Mouse (Mus musculus) hindbrain, embryonic 13.5 days (tissue): ENCODE measurements around the gene Gbp9. TPM values are rescaled to one million over a fixed set of nuclear protein-coding genes. Genes with fewer than 3 reads are reported as not detected.
"Not testable (repeated sequence)": the region's sequence is repeated elsewhere in the genome, so short reads cannot be mapped to it uniquely, and the experiment has no call there.

ENCODE experiments used
- ATAC-seq: fragments of 200-750 bp; cut with Nextera tagmentation; 2 replicates; pipeline ENCODE4 v1.8.0; 2017; ENCODE audit warnings: moderate TSS enrichment; ENCODE audit not compliant: low FRiP score
- H3K27ac ChIP-seq: fragments of 300-500 bp; sonication (generic); 2 replicates; pipeline ENCODE4 v1.5.1; 2015; ENCODE audit warnings: inconsistent platforms, mild to moderate bottlenecking, moderate library complexity
- H3K27me3 ChIP-seq: fragments of 300-500 bp; sonication (generic); 2 replicates; pipeline ENCODE4 v1.6.1; 2015; ENCODE audit warnings: mild to moderate bottlenecking, inconsistent platforms
- H3K36me3 ChIP-seq: fragments of 300-500 bp; sonication (generic); 2 replicates; pipeline ENCODE4 v1.6.1; 2015; ENCODE audit warnings: mild to moderate bottlenecking, inconsistent platforms
- H3K4me1 ChIP-seq: fragments of 300-500 bp; sonication (generic); replicated peaks from 2 replicates; pipeline ENCODE4 v1.6.1; 2015; ENCODE audit warnings: inconsistent platforms
- H3K4me2 ChIP-seq: fragments of 300-500 bp; sonication (generic); 2 replicates; pipeline ENCODE4 v1.6.1; 2015; ENCODE audit warnings: inconsistent platforms, mild to moderate bottlenecking, moderate library complexity
- H3K4me3 ChIP-seq: fragments of 300-500 bp; sonication (generic); 2 replicates; pipeline ENCODE4 v1.5.1; 2015; ENCODE audit warnings: mild to moderate bottlenecking, inconsistent platforms
- H3K9ac ChIP-seq: fragments of 300-500 bp; sonication (generic); 2 replicates; pipeline ENCODE4 v1.6.1; 2015; ENCODE audit warnings: mild to moderate bottlenecking, inconsistent platforms
- H3K9me3 ChIP-seq: fragments of 300-500 bp; sonication (generic); 2 replicates; pipeline ENCODE4 v1.6.1; 2016; ENCODE audit warnings: inconsistent platforms
- WGBS: fragments of 180-500 bp; shearing (Covaris S2); methylation state at CpG from one replicate; pipeline ENCODE4 v1.1.7; 2015; 5-methylcytosine and 5-hydroxymethylcytosine counted together
- polyA plus RNA-seq: library from polyadenylated mRNA; unstranded; fragments of >200 nt; fragmentation: Nextera tagmentation; extraction: Ambion mirVana; gene quantifications from 2 replicates; pipeline ENCODE4 v1.2.1, GENCODE M21; 2015

The Gbp9 gene
- polyA plus RNA-seq, 1 experiment from 2014 or later = 1.3 TPM

DNA sequence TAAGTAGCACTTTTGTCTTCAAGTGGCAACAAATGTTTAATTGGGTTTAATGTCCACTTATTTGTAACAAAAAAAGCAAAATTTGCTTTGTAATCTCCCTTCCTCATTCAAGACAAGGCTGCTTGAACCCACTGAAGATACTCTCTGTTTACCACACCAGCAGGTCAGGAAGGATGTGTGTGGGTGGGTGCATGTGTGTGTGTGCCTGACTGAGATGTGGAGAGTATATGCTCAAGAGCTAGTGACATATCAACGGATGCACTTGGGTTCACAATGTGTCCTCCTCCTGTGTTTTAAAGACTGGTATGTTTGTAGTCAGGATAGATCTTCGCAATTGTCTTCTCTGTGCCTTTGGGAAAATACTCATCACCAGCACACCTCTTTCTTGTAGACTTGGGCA is 24.6 kb downstream of the Gbp9 start:
- Histone ChIP-seq H3K9ac (no peak overlapping the region), H3K27ac (no peak overlapping the region), H3K4me3 (no peak overlapping the region), H3K4me2 (no peak overlapping the region), H3K4me1 (no peaks in the 10 kb centered on the region), H3K27me3 (no peaks in the 10 kb centered on the region), H3K9me3 (no peaks in the 10 kb centered on the region), H3K36me3 (no peaks in the 10 kb centered on the region)
- 89% methylated on average over 2 of the region's 2 CpGs for WGBS
- ATAC-seq = no peak

DNA sequence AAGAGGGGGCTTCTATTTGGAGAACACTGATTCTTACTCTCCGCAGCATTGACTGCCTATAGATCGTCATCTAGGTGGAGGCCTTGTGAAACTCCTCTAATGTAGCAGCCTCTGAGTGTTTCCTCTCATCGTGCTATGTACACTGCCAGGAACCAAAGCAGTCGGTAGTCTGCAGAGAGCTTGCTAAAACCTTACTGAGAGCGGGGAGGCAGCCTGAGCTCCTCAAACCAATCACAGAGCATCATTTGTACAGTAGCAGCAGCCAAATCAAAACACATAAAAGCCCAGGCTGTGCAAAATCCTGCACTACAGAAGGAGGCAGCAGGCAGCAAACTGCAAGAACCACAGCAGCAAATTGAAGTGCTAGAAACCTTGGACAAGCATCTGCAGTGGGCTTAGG is 25.7 kb downstream of the Gbp9 start:
- WGBS = 97% methylated on average over 5 of the region's 5 CpGs
- H3K27ac ChIP-seq = no peak overlapping the region
- H3K27me3 ChIP-seq = no peaks in the 10 kb centered on the region
- no peaks in the 10 kb centered on the region for H3K36me3 ChIP-seq
- H3K4me1 ChIP-seq = no peaks in the 10 kb centered on the region
- H3K4me2 ChIP-seq = no peak overlapping the region
- ATAC-seq = no peak
- no peak overlapping the region for H3K4me3 ChIP-seq
- H3K9ac ChIP-seq = no peak overlapping the region
- H3K9me3 ChIP-seq = no peaks in the 10 kb centered on the region

DNA sequence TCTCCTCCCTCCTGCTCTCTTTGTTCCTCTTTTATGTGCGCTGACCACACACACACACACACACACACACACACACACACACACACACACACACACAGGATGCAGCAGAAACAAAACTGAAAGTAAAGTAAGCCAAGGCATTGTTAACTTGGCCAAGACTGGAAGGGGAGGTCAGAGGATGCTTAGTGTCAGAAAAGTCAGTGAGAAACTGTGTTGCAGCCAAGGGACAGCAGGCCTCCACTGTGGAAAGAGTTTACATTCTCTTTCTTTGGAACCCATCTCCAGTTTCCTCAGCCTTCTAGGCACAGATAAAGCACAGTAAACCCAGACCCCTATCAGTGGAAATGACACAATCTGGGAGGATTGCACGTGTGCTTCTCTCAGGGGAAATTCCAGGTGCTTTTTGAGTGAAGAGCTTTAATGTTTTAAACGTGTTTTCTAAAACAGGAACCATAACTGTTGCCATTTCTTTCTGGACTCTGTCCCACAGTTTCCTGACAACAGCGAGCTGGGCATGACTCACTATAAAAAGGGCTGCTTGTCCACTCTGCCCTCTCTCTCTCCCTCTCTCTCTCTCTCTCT is 29.0 kb downstream of the Gbp9 start:
- H3K9ac ChIP-seq, H3K4me1 ChIP-seq, ATAC-seq, H3K4me2 ChIP-seq, H3K27me3 ChIP-seq, H3K27ac ChIP-seq, H3K9me3 ChIP-seq, H3K36me3 ChIP-seq, H3K4me3 ChIP-seq: not testable (repeated sequence)
- 30% methylated on average over 3 of the region's 4 CpGs for WGBS

DNA sequence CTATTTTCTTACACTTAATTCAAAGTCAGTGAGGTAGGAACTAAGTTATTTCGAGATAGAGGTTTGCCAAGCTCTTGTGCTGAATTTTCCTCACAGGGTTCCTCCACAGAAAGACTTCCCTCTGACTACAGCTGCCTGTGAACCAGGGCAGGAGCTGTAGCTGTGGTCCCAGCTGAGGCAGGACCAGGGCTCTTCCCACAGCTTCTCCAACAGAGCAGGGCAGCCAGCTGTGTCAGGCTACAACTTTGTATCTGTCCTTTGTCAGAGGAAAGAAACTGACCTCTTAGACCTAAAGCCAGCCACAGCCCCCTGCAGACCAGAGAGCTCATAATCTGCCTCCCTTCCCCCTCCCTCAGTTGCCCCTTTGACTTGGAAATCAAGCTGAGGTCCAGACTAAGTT is 29.6 kb downstream of the Gbp9 start:
- H3K9ac ChIP-seq, ATAC-seq, H3K4me3 ChIP-seq, H3K4me2 ChIP-seq, H3K9me3 ChIP-seq, H3K27me3 ChIP-seq, H3K4me1 ChIP-seq, H3K36me3 ChIP-seq, H3K27ac ChIP-seq: not testable (repeated sequence)
- 32% methylated on average over 1 of the region's 1 CpGs for WGBS

DNA sequence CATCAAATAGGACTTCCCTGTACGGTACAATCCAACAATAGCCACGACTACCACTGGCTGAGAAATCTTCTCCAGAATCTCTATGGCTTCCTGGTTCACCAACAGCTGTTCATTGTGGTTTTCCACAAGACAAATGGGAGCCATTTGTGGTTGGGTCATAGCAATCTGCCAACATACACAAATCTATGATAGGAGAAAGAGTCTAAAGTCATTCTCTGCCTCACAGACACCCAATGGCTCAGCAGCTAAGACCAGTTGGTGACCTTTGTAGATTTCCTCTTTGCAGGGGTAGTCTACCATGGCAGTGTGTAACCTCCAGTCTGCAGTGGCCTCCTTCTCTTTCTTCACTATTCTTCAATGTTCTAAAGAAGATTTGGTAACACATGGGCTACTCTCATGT is 33.6 kb downstream of the Gbp9 start:
- not testable (repeated sequence) for H3K36me3 ChIP-seq, H3K27me3 ChIP-seq, H3K27ac ChIP-seq, H3K9ac ChIP-seq, ATAC-seq, H3K4me2 ChIP-seq, H3K9me3 ChIP-seq, H3K4me3 ChIP-seq, H3K4me1 ChIP-seq
- WGBS = 85% methylated on average over 2 of the region's 2 CpGs

DNA sequence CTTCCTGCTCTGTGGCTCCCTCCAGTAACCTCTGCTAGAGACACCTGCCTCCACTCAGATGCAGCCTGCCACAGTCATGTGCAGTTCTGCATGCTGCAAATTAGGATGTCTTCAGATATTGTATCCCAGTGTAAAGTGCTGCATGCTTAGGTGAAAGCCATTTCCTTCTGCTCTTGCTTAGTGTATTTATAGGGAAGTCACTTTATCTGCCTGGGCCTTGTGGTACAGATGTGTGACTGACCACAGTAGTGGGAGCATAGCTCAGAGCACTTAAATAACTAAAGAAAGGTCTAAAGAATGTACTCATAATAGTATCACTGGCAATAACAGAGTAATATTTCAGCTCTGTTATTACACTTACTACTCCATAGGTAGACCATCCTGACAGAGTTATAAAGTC is 57.4 kb downstream of the Gbp9 start:
- Histone ChIP-seq H3K27me3 (no peaks in the 10 kb centered on the region), H3K9me3 (peaks cover 5% of the 10 kb centered on the region; the same call in 1 of the 2 replicates), H3K9ac (no peak overlapping the region), H3K4me2 (no peak overlapping the region), H3K4me1 (no peaks in the 10 kb centered on the region), H3K27ac (no peak overlapping the region), H3K4me3 (no peak overlapping the region), H3K36me3 (no peaks in the 10 kb centered on the region)
- no peak for ATAC-seq

DNA sequence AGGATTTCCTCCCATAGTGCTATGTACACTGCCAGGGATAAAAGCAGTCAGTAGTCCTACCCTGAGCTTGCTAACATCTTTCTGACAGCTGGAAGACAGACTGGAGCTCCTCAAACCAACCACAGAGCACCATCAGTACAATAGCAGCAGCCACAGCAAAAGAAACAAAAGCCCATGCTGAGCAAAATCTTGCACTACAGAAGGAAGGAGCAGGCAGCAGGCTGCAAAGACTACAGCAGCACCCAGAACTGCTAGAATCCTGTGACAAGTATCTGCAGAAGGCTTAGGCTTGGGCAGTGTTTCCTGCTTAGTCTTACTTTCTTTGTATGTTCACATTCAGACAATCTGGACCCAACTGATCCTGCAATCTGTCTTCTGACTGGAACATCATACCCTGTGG is 71.0 kb downstream of the Gbp9 start:
- H3K9ac ChIP-seq, H3K4me2 ChIP-seq, ATAC-seq, H3K9me3 ChIP-seq, H3K27me3 ChIP-seq, H3K36me3 ChIP-seq, H3K4me1 ChIP-seq, H3K4me3 ChIP-seq, H3K27ac ChIP-seq: not testable (repeated sequence)

DNA sequence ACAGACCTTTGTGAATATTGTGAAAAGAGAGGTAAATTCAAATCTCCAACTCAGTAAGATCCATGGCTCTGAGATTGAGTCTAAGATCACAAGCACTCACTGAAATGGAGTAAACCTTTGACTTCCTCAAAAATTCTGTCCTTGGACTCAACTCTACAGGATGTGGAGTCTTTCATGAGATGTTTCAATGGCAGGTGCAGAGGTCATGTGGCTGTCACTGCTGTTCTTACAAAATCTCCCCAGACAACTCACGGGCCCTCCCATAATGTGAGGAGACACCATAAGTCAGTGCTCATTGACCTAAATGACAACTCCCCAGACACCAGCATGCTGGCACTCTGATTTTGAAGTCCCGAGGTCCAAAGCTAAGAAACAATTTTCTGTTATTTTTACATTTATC is 74.9 kb downstream of the Gbp9 start:
- not testable (repeated sequence) for H3K36me3 ChIP-seq, H3K9ac ChIP-seq, H3K4me1 ChIP-seq, H3K27ac ChIP-seq, ATAC-seq, H3K9me3 ChIP-seq, H3K4me2 ChIP-seq, H3K27me3 ChIP-seq, H3K4me3 ChIP-seq
- 72% methylated on average over 2 of the region's 2 CpGs for WGBS

DNA sequence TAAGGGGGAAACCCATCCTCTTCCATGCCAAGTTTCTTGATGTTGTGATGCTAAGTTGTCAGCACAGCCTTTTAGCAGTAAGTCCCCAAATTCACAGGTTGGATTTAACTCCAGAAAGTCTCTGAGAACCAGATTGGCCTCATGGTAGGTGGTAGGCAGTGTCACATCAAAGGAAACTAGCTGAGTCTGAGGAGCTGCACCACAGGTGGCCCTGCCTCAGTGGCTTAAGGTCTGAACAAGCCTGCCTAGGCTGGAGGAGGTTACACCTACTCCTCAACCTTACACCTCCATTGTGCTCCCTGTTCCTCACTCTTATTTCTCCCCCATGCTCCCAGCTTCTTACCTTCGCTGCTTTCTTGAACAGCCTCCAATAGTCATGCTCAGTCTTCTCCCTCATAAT is 76.0 kb downstream of the Gbp9 start:
- Histone ChIP-seq H3K4me1 (no peaks in the 10 kb centered on the region), H3K4me3 (no peak overlapping the region), H3K27me3 (no peaks in the 10 kb centered on the region), H3K9ac (no peak overlapping the region), H3K36me3 (no peaks in the 10 kb centered on the region), H3K27ac (no peak overlapping the region), H3K9me3 (no peaks in the 10 kb centered on the region), H3K4me2 (no peak overlapping the region)
- 57% methylated on average over 1 of the region's 1 CpGs for WGBS
- no peak for ATAC-seq

DNA sequence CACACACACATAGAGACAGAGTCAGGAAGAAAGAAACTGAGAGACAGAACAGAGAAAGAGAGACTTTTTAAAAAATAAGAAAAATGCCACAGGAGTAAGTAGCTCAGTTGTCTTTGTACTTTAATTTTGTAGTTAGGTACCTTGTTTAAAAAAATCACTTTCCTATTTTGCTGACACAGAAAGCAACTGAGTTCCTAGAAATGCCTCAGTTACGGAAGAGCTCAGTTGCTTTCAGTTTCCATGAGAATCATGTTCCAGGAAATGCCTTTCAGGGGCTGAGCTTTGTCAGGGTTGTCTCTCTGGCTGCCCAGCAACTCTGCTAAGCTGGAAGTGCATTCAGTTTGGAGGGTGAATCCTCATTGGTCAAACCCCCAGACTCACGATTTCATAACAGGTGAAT is 76.9 kb downstream of the Gbp9 start:
- not testable (repeated sequence) for H3K4me1 ChIP-seq, H3K9ac ChIP-seq, H3K9me3 ChIP-seq, H3K4me3 ChIP-seq, H3K27me3 ChIP-seq, ATAC-seq, H3K27ac ChIP-seq, H3K4me2 ChIP-seq, H3K36me3 ChIP-seq
- WGBS = 79% methylated on average over 2 of the region's 2 CpGs

DNA sequence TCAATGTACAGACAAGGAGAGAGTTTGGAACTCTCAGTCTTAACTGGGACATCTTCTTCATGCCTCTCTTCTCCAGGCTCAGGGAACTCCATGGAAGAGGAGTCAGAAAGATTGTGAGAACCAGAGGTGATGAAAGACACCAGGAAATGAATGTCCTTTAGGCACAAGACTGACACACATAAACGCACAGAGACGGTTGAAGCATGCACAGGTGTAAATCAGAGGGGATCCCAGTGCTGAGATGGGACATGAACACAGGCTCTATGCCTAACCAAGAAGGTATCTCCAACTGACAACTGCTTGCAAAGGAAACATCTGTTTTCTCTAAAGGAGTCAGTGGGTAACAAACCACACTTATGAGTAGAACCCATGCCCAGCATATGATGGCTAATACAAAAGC is 79.1 kb downstream of the Gbp9 start:
- Histone ChIP-seq H3K4me3 (no peak overlapping the region), H3K27me3 (no peaks in the 10 kb centered on the region)

DNA sequence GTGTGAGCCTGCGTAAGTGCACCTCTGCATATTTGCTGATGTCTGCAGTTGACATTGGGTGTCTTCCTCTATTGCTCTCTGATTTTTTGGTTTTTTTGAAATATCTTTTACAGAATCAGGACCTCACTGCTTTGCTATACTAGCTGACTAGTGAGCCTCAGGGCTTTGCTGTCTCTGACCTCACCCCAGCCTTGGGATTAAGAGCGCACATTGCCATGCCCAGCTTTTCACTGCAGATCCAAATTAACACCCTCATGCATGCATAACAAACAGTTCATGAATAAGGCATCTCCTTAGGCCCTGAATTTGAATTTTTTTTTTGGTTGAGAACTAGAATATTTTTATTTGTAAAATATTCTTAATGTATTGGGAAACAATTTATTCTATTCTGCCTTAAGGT is 84.1 kb downstream of the Gbp9 start:
- H3K36me3 ChIP-seq = no peaks in the 10 kb centered on the region
- H3K9ac ChIP-seq = no peak overlapping the region
- no peak overlapping the region for H3K27ac ChIP-seq
- H3K4me2 ChIP-seq = no peak overlapping the region
- no peak for ATAC-seq
- no peaks in the 10 kb centered on the region for H3K9me3 ChIP-seq
- no peaks in the 10 kb centered on the region for H3K4me1 ChIP-seq
- no peak overlapping the region for H3K4me3 ChIP-seq
- H3K27me3 ChIP-seq = no peaks in the 10 kb centered on the region
- WGBS = 75% methylated on average over 2 of the region's 2 CpGs

More for the DNA sequence above, 79.1 kb downstream of the Gbp9 start:
- no peak overlapping the region for H3K4me2 ChIP-seq
- H3K36me3 ChIP-seq = no peaks in the 10 kb centered on the region
- H3K9me3 ChIP-seq = no peaks in the 10 kb centered on the region
- WGBS = 94% methylated on average over 2 of the region's 2 CpGs
- ATAC-seq = no peak
- H3K4me1 ChIP-seq = no peaks in the 10 kb centered on the region
- H3K9ac ChIP-seq = no peak overlapping the region
- no peak overlapping the region for H3K27ac ChIP-seq

DNA sequence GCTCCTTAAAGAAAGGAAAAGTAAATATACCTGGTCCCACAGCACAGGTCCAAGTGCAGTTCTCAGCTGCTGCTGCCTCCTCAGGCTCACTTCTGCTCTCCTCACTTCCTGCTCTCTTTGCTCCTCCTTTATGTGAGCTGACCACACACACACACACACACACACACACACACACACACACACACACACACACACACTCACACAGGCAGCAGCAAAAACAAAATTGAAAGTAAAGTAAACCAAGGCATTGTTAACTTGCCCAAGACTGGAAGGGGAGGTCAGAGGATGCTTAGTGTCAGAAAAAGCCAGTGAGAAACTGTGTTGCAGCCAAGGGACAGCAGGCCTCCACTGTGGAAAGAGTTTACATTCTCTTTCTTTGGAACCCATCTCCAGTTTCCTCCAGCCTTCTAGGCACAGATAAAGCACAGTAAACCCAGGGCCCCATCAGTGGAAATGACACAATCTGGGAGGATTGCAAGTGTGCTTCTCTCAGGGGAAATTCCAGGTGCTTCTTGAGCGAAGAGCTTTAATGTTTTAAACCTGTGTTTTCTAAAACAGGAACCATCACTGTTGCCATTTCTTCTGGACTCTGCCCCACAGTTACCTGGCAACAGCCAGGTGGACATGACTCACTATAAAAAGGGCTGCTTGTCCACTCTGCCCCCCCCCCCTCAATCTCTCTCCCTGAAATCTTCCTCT is 85.7 kb downstream of the Gbp9 start:
- H3K36me3 ChIP-seq, H3K9ac ChIP-seq, H3K4me1 ChIP-seq, H3K27ac ChIP-seq, ATAC-seq, H3K4me3 ChIP-seq, H3K9me3 ChIP-seq, H3K4me2 ChIP-seq, H3K27me3 ChIP-seq: not testable (repeated sequence)
- WGBS = 90% methylated on average over 1 of the region's 1 CpGs
